Mouse (Mus musculus) olfactory bulb, adult 2 months (tissue): Measurements from ENCODE around the gene Ldlrad1.

Source experiments
- CTCF ChIP-seq: fragments of 200-500 bp; IDR thresholded peaks from 2 replicates; pipeline ENCODE4 v1.5.1; 2012; ENCODE audit warnings: low read depth, mild to moderate bottlenecking, low read length, moderate library complexity; ENCODE audit not compliant: insufficient read depth
- POLR2A ChIP-seq: fragments of 200-500 bp; IDR thresholded peaks from 2 replicates; pipeline ENCODE4 v1.6.1; 2012; ENCODE audit warnings: mild to moderate bottlenecking, low read depth, low read length, moderate library complexity; ENCODE audit not compliant: insufficient read depth

DNA sequence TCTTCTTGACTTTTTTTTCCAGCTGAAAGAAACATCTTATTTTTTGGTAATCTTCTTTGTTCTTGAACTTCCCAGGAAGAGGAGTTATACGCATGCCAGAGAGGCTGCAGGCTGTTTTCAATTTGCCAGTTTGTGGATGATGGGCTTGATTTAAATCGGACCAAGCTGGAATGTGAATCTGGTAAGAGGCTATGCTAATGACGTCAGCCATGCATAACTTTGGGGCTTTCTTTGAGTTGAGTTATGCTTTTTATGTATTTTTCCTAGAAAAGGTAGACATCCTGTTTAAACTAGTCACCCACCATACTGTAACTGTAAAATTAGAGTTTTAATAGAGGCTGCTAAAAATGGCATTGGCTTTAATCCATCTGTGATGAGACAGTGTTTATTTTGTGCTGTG lies 23.3 kb upstream of the Ldlrad1 start:
- TF ChIP-seq CTCF (no peak), POLR2A (no peak)
